Mouse (Mus musculus) left cerebral cortex, adult 18-20 months (tissue): Measurements from ENCODE around the gene Ppat. TPM values are rescaled to one million over a fixed set of nuclear protein-coding genes. Genes with fewer than 3 reads are reported as not detected.

Experiments used
- DNase-seq, 2 experiments: peaks; one replicate each; pipeline ENCODE4 v3.0.0; 2021 to 2022; ENCODE audit warnings: low spot score in 2 of 2, mixed read lengths in 1 of 2
- total RNA-seq, 2 experiments: library from RNA; stranded (reverse); gene quantifications; 2 replicates each; pipeline ENCODE4 v1.2.3; 2021

The Ppat gene
- total RNA-seq, 2 experiments from 2014 or later: 20.1 to 20.9 TPM

DNA sequence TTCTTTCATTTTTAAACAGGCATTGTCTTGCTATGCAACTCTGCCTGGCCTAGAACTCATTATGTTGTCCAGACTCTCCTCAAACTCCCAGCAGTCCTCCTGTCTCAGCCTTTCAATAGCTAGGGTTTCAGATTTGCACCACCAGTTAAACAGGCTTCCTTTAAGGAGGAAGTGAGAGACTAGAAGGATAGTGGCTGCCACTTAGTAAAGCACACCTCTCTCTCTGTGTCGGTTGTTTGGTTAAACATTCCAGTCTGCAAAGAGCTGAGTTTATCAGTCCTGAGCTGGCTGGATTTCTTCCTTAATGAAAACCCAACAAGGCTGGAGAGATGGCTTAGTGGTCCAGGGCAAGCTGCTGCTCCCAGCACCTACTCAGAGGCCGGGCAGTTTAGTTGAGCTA is 58.8 kb downstream of the Ppat start:
- no peak for DNase-seq

DNA sequence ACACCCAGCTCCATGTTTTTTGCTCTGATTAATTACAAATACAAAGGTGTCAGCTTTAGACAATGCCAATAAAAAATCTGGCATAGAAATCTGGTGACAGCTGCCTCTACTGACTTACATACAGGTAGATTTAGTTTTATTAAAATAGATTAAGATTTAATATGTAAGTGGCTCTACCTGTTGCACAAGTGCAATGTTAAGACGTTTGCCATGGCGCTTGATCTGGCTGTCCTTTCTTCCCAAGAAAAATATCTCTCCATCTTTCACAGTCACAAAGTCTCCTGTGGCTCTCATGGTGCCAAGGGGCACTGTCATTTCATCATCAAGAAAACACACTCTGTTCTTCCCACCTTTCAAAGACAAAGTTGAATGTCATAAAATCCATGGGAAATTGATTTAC is 64.4 kb downstream of the Ppat start:
- DNase-seq: no peak

DNA sequence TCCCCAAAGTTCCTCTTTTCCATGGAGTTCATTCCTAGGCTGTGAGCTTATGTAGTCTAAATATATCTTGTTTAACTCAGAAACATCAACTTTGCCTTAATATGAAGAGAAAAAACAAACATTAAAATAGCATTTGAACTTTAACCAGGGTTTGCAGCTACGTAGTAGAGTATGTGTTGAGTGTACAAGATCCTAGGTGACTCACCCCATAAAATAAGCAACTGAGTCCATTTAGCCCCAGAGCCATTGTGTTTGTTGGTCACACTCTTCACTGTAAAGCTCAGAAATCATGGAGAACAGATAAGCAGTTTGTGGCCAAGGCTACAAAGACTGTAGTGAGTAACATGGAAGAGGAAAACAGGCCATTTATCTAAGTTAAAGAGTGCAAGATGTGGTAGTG is 67.3 kb downstream of the Ppat start:
- DNase-seq: no peak

DNA sequence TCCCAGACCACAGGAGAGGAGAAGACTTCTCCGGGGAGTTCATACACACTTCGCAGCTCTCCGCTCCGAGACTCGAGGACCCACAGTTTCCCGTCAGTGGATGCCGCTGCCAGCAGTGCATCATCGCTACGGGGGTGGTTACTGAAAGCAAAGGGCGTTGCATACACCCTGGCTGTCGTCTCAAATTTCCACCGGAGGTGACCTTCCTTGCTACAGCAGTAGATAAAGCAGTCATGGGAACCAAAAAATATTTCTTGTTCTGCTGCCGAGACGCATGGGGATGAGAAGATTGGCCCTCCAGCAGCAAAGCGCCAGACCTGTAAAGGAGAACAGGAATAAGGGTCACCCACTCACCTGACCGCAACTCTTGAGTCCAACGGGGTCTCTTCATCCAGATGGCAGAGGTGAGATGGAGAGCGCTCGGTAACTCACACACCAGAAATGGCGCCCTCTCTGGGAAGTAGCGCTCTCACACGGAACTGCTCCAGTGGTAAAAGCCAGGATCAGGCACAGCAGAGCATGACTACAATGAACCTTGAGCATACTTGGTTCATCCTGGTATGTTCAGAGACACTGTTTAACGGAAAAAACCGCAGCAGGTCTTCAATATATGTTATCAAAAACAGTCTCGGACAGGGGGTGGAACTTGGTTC is 75.1 kb downstream of the Ppat start:
- DNase-seq: no peak

DNA sequence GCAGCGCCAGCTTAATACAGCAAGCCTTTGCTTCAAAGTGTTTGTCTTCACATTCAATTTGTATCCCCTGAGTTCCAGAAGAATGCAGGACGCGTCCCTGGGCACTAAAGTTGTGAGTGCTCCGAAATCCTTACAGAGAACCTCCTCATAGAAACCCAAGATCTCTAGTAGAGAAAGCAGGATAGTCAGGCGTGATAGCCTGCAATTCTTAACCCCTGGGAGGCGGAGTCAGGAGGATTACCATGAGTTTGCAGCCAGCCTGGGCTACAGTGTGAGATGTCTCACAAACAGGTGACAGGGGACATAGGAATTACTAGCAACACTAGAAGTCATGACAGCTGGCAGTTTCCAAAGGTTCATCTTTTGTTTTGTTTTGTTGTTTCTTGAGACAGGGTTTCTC is 81.8 kb downstream of the Ppat start:
- DNase-seq: no peak

DNA sequence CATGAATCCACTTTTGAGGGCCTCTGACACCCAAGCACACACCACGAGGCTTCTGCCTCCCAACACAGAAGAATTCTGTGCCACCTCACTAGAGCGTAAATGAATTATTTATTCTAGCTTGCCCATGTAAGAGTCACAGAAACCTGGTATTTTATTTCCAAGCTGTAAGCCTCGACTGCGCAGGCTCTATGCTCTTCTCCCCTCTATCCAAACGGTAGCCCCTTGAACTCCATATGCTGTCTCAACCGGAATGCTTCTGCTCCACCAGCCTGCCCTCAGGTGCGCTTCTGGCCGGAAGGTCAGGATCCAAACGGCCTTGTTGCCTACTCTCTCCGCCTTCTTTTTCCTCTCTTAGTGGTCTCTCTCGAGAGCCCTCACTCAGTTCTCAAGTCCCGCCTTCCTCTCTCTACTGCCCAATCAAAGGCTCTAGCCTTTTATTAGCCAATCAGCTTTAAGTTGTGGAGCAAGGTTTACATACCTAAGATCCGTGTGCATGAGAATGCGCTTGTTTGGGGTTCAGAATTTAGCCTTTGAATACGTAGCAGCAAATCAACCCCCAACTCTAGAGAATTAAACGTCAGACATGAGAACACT is 82.6 kb downstream of the Ppat start:
- no peak for DNase-seq

DNA sequence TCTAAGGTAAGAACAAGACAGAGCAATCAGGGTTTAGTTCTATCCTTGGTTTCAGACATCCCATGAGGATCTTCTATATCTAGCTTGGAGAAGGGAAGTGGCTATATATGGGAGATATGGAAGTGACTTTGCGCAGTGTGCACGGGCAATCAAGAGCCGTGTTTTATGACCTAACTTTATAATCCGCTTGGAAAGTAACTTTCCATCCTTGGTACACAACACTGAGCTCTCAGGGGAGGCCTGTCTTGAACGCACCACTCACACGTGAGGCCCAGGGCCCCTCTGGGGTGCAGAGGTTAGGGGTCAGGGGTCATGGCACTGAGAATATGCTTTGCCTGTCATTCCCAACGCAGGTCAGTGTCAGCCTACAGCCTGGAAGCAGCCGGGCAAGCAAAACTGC is 84.6 kb downstream of the Ppat start:
- DNase-seq: no peak

Other genes starting within 250 kb of the Ppat start
- gene Aasdh, start 46.1 kb downstream of the Ppat start, total RNA-seq: 10 to 100 TPM; 21.2 to 22.0 TPM
- gene Paics, start 271 bp downstream of the Ppat start, total RNA-seq: 10 to 100 TPM; 94.1 to 94.2 TPM
- 100 to 1,000 TPM in 1 of 2 experiments, 10 to 100 TPM in 1; 93.8 to 100 TPM for gene Srp72, start 23.1 kb upstream of the Ppat start, total RNA-seq
- not detected for gene Arl9, start 52.5 kb upstream of the Ppat start, total RNA-seq
- under 1 TPM; 0.42 to 0.63 TPM for gene Thegl, start 64.4 kb upstream of the Ppat start, total RNA-seq
- gene Hopx, start 163.5 kb upstream of the Ppat start, total RNA-seq: 10 to 100 TPM; 23.4 to 31.3 TPM